13 mouse cellular contexts compared by ENCODE assay signal in genomic region chr1:136220037-136220871, GRCm38 (mm10). TPM values are rescaled to one million over a fixed set of nuclear protein-coding genes. Genes with fewer than 3 reads are reported as not detected.
DNase-seq lines count a peak whose midpoint lies in the region; ATAC-seq lines count a peak whose summit lies in the region.
"Had no signal": no experiment of that assay in that cellular context is flagged by ENCODE, and none has a peak within 500 bp of the region (broad histone marks: within the 10 kb centered on the region; RNA-seq: fewer than 3 reads in every experiment).

No protein-coding gene starts in this region.

- 0 out of 2 replicates have a peak, but pooled peaks cover 3% of the 10 kb centered on the region for H3K4me1 ChIP-seq in kidney, embryonic 14.5 days (ENCODE audit: control insufficient read depth, insufficient read depth, low read length)
- H3K4me1 ChIP-seq in liver, embryonic 11.5 days (replicated peaks; ENCODE audit: control insufficient read depth, insufficient read depth, low read length), result no peaks in the 10 kb centered on the region
- H3K4me1 ChIP-seq: limb, embryonic 13.5 days had no signal

- peak; percentile 53 for ATAC-seq in kidney, embryonic 14.5 days (ENCODE audit: low FRiP score, low TSS enrichment)
- no peak; the same call in 1 of the 2 replicates for ATAC-seq in liver, embryonic 11.5 days (replicated peaks; ENCODE audit: low FRiP score)
- no peak for ATAC-seq in activated CD4-positive, CD25-positive, alpha-beta regulatory T cell, adult 4 months

- no peak for DNase-seq in kidney, adult 8-10 months
- DNase-seq in urinary bladder, postnatal 14 days (ENCODE audit: low spot score), result peak; percentile 82
- DNase-seq in urinary bladder, postnatal 10 days (ENCODE audit: low spot score), result no peak
- DNase-seq in lung, postnatal 14 days, result peak; percentile 26
- DNase-seq in yolk sac, embryonic 10.5 days (ENCODE audit: low spot score), result peak; percentile 52
- DNase-seq in liver, embryonic 11.5 days (ENCODE audit: low spot score), result no peak
- DNase-seq: adrenal gland, postnatal 36 days; heart, postnatal 10 days; layer of hippocampus, postnatal 36 days; thymus, adult 18-20 months had no signal

- 74% methylated on average over 10 of the region's 10 CpGs for WGBS in kidney, embryonic 14.5 days
- 79% methylated on average over 10 of the region's 10 CpGs for WGBS in liver, embryonic 11.5 days

- no peak overlapping the region for H3K4me2 ChIP-seq in kidney, embryonic 14.5 days (replicated peaks; ENCODE audit: low read depth, low read length)
- H3K4me2 ChIP-seq in liver, embryonic 11.5 days, result no peak overlapping the region
- H3K4me2 ChIP-seq: limb, embryonic 13.5 days had no signal

- no peak overlapping the region for H3K9ac ChIP-seq in kidney, embryonic 14.5 days (ENCODE audit: low read depth, low read length)
- no peak overlapping the region for H3K9ac ChIP-seq in liver, embryonic 11.5 days (ENCODE audit: low read depth, low read length)
- H3K9ac ChIP-seq: limb, embryonic 13.5 days had no signal

- peaks cover 67% of the 10 kb centered on the region for H3K36me3 ChIP-seq in kidney, embryonic 14.5 days (ENCODE audit: control insufficient read depth, insufficient read depth, low read length)
- H3K36me3 ChIP-seq in liver, embryonic 11.5 days (ENCODE audit: control insufficient read depth, insufficient read depth, low read length), result no peaks in the 10 kb centered on the region

- H3K4me3 ChIP-seq in kidney, embryonic 14.5 days (ENCODE audit: low read length), result no peak overlapping the region
- H3K4me3 ChIP-seq in liver, embryonic 11.5 days (ENCODE audit: low read depth, low read length), result no peak overlapping the region
- H3K4me3 ChIP-seq: limb, embryonic 13.5 days had no signal

- H3K9me3 ChIP-seq in kidney, embryonic 14.5 days (ENCODE audit: control insufficient read depth, low read length), result no peaks in the 10 kb centered on the region
- H3K9me3 ChIP-seq in liver, embryonic 11.5 days (ENCODE audit: control insufficient read depth, low read length), result no peaks in the 10 kb centered on the region
- H3K9me3 ChIP-seq: limb, embryonic 13.5 days had no signal

- no peaks in the 10 kb centered on the region for H3K27me3 ChIP-seq in kidney, embryonic 14.5 days (ENCODE audit: control insufficient read depth, insufficient read depth, low read length)
- 0 out of 2 replicates have a peak, but pooled peaks cover 2% of the 10 kb centered on the region for H3K27me3 ChIP-seq in liver, embryonic 11.5 days (replicated peaks; ENCODE audit: control insufficient read depth, insufficient read depth, low read length)
- H3K27me3 ChIP-seq: limb, embryonic 13.5 days had no signal

- peak overlapping the region; percentile 30; the same call in 1 of the 2 replicates for H3K27ac ChIP-seq in kidney, embryonic 14.5 days (ENCODE audit: low read depth, low read length)
- H3K27ac ChIP-seq in liver, embryonic 11.5 days (ENCODE audit: low read depth, low read length), result no peak overlapping the region
- H3K27ac ChIP-seq: limb, embryonic 13.5 days had no signal

RNA-seq across cellular contexts. Expression of gene Mroh3, which starts 7.6 kb away (rescaled TPM):
- 0.21 and 0.43 TPM in 2 replicates for polyA plus RNA-seq in kidney, embryonic 14.5 days (2014; fragmentation: Nextera tagmentation; extraction: Ambion mirVana)
- not detected in 2 replicates for polyA plus RNA-seq in liver, embryonic 11.5 days (2014; fragmentation: Nextera tagmentation; extraction: Ambion mirVana)
- not detected for polyA plus RNA-seq in activated CD4-positive, CD25-positive, alpha-beta regulatory T cell, adult 4 months (2017; shearing (Covaris generic))
- polyA plus RNA-seq: limb, embryonic 13.5 days had no signal

RNA-seq across cellular contexts. Expression of gene Inava, which starts 13.8 kb away (rescaled TPM):
- 10.4 and 22.8 TPM in 2 replicates for polyA plus RNA-seq in kidney, embryonic 14.5 days (2014; fragmentation: Nextera tagmentation; extraction: Ambion mirVana)
- 3.1 and 3.2 TPM in 2 replicates for polyA plus RNA-seq in liver, embryonic 11.5 days (2014; fragmentation: Nextera tagmentation; extraction: Ambion mirVana)
- not detected for polyA plus RNA-seq in activated CD4-positive, CD25-positive, alpha-beta regulatory T cell, adult 4 months (2017; shearing (Covaris generic))

RNA-seq across cellular contexts. Expression of gene Gpr25, which starts 40.4 kb away (rescaled TPM):
- polyA plus RNA-seq in kidney, embryonic 14.5 days (2014; fragmentation: Nextera tagmentation; extraction: Ambion mirVana), result not detected in 2 replicates
- not detected in 2 replicates for polyA plus RNA-seq in liver, embryonic 11.5 days (2014; fragmentation: Nextera tagmentation; extraction: Ambion mirVana)
- polyA plus RNA-seq in activated CD4-positive, CD25-positive, alpha-beta regulatory T cell, adult 4 months (2017; shearing (Covaris generic)), result not detected
- polyA plus RNA-seq: limb, embryonic 13.5 days had no signal

Comparison
In these comparisons a context has a peak if more than half of its experiments do, and no peak if none do; other contexts are left out.
1. DNase-seq: peak in urinary bladder, postnatal 14 days (single experiment), lung, postnatal 14 days (single experiment) and yolk sac, embryonic 10.5 days (single experiment); none in kidney, adult 8-10 months (0 of 2), urinary bladder, postnatal 10 days (single experiment) and liver, embryonic 11.5 days (single experiment).